Mouse (Mus musculus) limb, embryonic 10.5 days (tissue): ENCODE results near the gene Unc93b1. TPM values are rescaled to one million over a fixed set of nuclear protein-coding genes. Genes with fewer than 3 reads are reported as not detected.

Experiments used
- DNase-seq: peaks from one replicate; pipeline ENCODE4 v3.0.0-alpha.2; 2017; ENCODE audit warnings: low spot score
- H3K27ac ChIP-seq: fragments of 300-500 bp; sonication (generic); 2 replicates; pipeline ENCODE4 v1.5.1; 2016; ENCODE audit warnings: mild to moderate bottlenecking
- H3K27me3 ChIP-seq: fragments of 300-500 bp; sonication (generic); 2 replicates; pipeline ENCODE4 v1.6.1; 2016; ENCODE audit warnings: low read depth, mild to moderate bottlenecking; ENCODE audit not compliant: poor library complexity, severe bottlenecking
- H3K36me3 ChIP-seq: fragments of 300-500 bp; sonication (generic); 2 replicates; pipeline ENCODE4 v1.6.1; 2016; ENCODE audit warnings: mild to moderate bottlenecking, moderate library complexity
- H3K4me1 ChIP-seq: fragments of 300-500 bp; sonication (generic); 2 replicates; pipeline ENCODE4 v1.6.1; 2016
- H3K4me3 ChIP-seq: fragments of 300-500 bp; sonication (generic); 2 replicates; pipeline ENCODE4 v1.5.1; 2016; ENCODE audit warnings: mild to moderate bottlenecking, moderate library complexity
- H3K9me3 ChIP-seq: fragments of 300-500 bp; sonication (generic); replicated peaks from 2 replicates; pipeline ENCODE4 v1.6.1; 2016; ENCODE audit warnings: mild to moderate bottlenecking
- WGBS: fragments of 180-500 bp; shearing (Covaris S2); methylation state at CpG from one replicate; pipeline ENCODE4 v1.1.7; 2016; 5-methylcytosine and 5-hydroxymethylcytosine counted together
- polyA plus RNA-seq: library from polyadenylated mRNA; unstranded; fragments of >200 nt; fragmentation: Nextera tagmentation; extraction: Ambion mirVana; gene quantifications from 2 replicates; pipeline ENCODE4 v1.2.1, GENCODE M21; 2016

Gene Unc93b1
- polyA plus RNA-seq = 5.4 and 6.7 TPM in 2 replicates

- 5% methylated on average over 42 of the region's 42 CpGs for WGBS
- DNase-seq = peak; percentile 77
- no peaks in the 10 kb centered on the region for H3K9me3 ChIP-seq
- peak within 1 kb of the TSS; percentile 81 for H3K27ac ChIP-seq
- peaks cover 13% of the 10 kb centered on the region for H3K27me3 ChIP-seq
- H3K4me3 ChIP-seq = peak within 1 kb of the TSS; percentile 59
- H3K36me3 ChIP-seq = no peaks in the 10 kb centered on the region
- peaks cover 18% of the 10 kb centered on the region for H3K4me1 ChIP-seq
Observed at GRCm38 (mm10) chr19:3935032-3935895, at the start of gene Unc93b1. Gene Unc93b1, plus strand, starts transcription at chr19:3935186.

DNA sequence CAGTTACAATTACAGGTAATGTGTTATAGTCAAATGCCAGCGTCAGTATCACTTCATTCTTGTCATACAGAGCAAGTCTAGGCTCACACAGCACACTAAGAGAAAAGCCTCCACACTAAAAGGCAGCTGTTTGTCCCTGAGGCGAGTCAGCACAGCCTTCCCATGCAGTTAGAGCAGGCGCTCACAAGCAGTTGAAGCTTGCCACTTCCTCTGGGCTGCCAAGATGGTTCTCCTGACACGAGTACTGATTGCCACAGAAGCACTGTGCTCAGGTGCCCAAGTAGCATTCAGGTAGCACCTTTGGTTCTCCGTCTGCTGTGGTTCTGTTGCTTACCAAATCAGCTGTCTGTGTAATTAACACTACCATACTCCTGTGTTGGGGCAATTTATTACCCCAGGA, 45.9 kb upstream of the Unc93b1 start:
- H3K27ac ChIP-seq = no peak overlapping the region
- no peak overlapping the region for H3K4me3 ChIP-seq
- H3K4me1 ChIP-seq = no peaks in the 10 kb centered on the region
- WGBS = 90% methylated on average over 5 of the region's 5 CpGs
- no peak for DNase-seq
- no peaks in the 10 kb centered on the region for H3K27me3 ChIP-seq
- peaks cover 90% of the 10 kb centered on the region for H3K36me3 ChIP-seq
- H3K9me3 ChIP-seq = no peaks in the 10 kb centered on the region

DNA sequence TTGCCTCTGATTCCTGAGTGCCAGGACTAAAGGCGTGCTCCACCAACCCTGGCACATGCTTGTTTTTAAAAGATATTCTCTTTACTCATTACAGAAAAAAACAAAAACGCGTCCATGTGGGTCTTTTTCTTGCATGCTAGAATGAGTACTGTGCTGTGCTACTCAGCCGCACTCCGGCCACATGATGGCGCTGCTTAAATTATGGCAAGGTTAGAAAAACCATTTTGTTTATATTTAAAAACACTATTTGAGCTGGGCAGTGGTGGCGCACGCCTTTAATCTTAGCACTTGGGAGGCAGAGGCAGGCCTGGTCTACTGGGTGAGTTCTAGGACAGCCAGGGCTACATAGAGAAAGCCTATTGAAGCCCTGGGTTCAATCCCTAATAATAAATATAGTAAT, 44.8 kb upstream of the Unc93b1 start:
- no peak overlapping the region for H3K4me3 ChIP-seq
- no peaks in the 10 kb centered on the region for H3K27me3 ChIP-seq
- no peak overlapping the region for H3K27ac ChIP-seq
- DNase-seq = no peak
- peaks cover 4% of the 10 kb centered on the region for H3K4me1 ChIP-seq
- no peaks in the 10 kb centered on the region for H3K9me3 ChIP-seq
- WGBS = 91% methylated on average over 8 of the region's 8 CpGs
- H3K36me3 ChIP-seq = peaks cover 96% of the 10 kb centered on the region

- Histone ChIP-seq H3K4me3 (no peak overlapping the region), H3K36me3 (peaks cover 99% of the 10 kb centered on the region), H3K27ac (no peak overlapping the region), H3K9me3 (no peaks in the 10 kb centered on the region), H3K27me3 (no peaks in the 10 kb centered on the region), H3K4me1 (peaks cover 7% of the 10 kb centered on the region)
- no peak for DNase-seq
- 89% methylated on average over 4 of the region's 4 CpGs for WGBS
Observed at GRCm38 (mm10) chr19:3893545-3894116, 41.4 kb upstream of the Unc93b1 start.

DNA sequence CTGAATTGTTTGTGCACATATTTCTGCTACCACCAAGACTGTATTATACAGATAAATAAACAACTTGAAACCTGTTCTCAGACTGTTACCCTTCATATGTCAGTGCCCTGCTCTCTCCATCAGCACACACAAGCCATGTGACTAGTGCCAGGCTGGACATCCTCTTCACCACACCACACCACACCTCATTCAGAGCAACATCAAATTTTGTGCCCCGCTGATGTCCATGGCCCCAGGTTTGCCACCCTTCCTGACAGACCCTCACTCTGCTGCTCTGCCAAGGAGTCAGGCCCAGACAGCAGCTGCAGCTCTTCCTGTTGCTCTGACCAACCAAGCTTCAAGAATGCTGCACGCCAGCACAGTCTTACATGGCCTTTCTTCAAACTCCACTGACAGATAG, 40.7 kb upstream of the Unc93b1 start:
- no peaks in the 10 kb centered on the region for H3K27me3 ChIP-seq
- no peak overlapping the region for H3K4me3 ChIP-seq
- no peak for DNase-seq
- WGBS = 96% methylated on average over 2 of the region's 2 CpGs
- no peaks in the 10 kb centered on the region for H3K9me3 ChIP-seq
- H3K4me1 ChIP-seq = peaks cover 7% of the 10 kb centered on the region
- peaks cover 98% of the 10 kb centered on the region for H3K36me3 ChIP-seq
- no peak overlapping the region for H3K27ac ChIP-seq

DNA sequence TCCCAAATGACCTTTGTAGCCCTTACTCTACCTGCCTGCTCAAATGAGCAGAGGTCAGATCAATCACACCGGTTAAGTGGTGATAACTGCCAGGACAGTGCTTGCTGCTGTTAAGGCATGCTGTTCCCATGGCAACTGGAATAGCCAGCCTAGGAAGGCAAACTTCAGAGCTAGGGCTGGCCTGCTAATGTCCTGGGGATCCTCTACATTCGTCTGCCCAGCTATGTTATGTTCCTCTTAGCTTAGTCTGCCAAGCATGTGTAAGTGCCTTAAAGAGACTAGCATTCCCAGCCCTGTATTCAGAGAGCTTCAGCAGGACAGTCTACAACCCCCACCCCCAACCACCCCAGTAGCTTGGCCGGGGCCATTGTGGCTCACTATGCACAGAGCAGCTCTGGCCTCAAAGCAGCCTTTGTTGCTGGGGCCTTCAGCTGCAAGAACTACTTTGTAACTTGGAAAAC, 39.8 kb upstream of the Unc93b1 start:
- Histone ChIP-seq H3K27ac (no peak overlapping the region), H3K4me1 (peaks cover 7% of the 10 kb centered on the region), H3K36me3 (peaks cover 95% of the 10 kb centered on the region), H3K9me3 (no peaks in the 10 kb centered on the region), H3K27me3 (no peaks in the 10 kb centered on the region), H3K4me3 (no peak overlapping the region)
- 35% methylated on average over 3 of the region's 3 CpGs for WGBS
- DNase-seq = no peak

- H3K4me3 ChIP-seq = no peak overlapping the region
- DNase-seq = no peak
- peaks cover 7% of the 10 kb centered on the region for H3K4me1 ChIP-seq
- H3K27me3 ChIP-seq = no peaks in the 10 kb centered on the region
- peaks cover 85% of the 10 kb centered on the region for H3K36me3 ChIP-seq
- no peaks in the 10 kb centered on the region for H3K9me3 ChIP-seq
- WGBS = 90% methylated on average over 10 of the region's 10 CpGs
- H3K27ac ChIP-seq = no peak overlapping the region; the same call in 1 of the 2 replicates
Observed at GRCm38 (mm10) chr19:3896208-3896607, 38.8 kb upstream of the Unc93b1 start.

GRCm38 (mm10) chr19:3897557-3897956, 37.4 kb upstream of the Unc93b1 start:
- Histone ChIP-seq H3K4me1 (peaks cover 7% of the 10 kb centered on the region), H3K36me3 (peaks cover 85% of the 10 kb centered on the region), H3K9me3 (no peaks in the 10 kb centered on the region), H3K27me3 (no peaks in the 10 kb centered on the region), H3K4me3 (no peak overlapping the region), H3K27ac (no peak overlapping the region)
- no peak for DNase-seq
- WGBS = 91% methylated on average over 5 of the region's 5 CpGs

DNA sequence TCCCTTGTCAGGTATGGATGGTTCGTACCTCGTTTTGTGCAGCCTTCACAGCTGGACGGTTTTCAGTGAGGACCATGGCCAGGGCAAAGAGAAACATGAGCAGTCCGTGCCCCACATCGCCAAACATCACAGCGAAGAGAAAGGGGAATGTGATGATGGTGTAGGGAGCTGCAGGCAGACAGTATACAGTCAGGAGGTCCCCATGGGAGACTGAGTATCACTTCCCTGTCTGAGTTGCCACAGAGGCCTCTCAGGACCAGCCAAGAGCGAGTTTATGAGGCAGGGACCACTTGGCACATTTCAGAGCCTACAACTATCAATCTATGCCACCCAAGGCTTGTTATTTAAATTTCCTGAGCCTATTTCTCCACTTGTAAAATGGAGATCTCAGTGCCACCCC, 36.0 kb upstream of the Unc93b1 start:
- H3K36me3 ChIP-seq = peaks cover 85% of the 10 kb centered on the region
- no peak overlapping the region for H3K27ac ChIP-seq
- no peaks in the 10 kb centered on the region for H3K27me3 ChIP-seq
- no peak overlapping the region for H3K4me3 ChIP-seq
- no peak for DNase-seq
- WGBS = 91% methylated on average over 7 of the region's 7 CpGs
- no peaks in the 10 kb centered on the region for H3K9me3 ChIP-seq
- peaks cover 9% of the 10 kb centered on the region for H3K4me1 ChIP-seq

GRCm38 (mm10) chr19:3899618-3900017, 35.4 kb upstream of the Unc93b1 start:
- no peaks in the 10 kb centered on the region for H3K27me3 ChIP-seq
- WGBS = 92% methylated on average over 4 of the region's 4 CpGs
- DNase-seq = no peak
- H3K9me3 ChIP-seq = no peaks in the 10 kb centered on the region
- no peak overlapping the region for H3K27ac ChIP-seq
- H3K36me3 ChIP-seq = peaks cover 81% of the 10 kb centered on the region
- H3K4me3 ChIP-seq = no peak overlapping the region
- peaks cover 16% of the 10 kb centered on the region for H3K4me1 ChIP-seq

DNA sequence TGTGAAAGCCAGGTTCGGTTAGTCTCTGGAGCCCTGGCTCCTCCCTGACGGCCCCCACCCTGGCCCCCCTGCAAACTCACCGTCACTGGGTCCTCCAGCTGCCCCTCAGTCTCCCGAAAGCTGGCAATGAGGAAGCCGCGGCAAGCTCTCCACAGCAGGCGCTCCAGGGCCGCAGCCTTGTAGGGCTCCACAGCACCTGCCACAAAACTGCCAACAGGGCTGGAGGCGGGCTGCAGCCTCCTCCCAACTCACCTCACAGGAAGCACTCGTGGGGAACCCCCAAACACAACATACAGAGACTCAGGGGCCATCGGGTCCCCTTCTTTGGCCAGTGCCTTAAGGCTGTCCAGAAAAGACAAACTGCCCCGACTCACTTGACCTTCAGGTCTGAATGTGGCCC, 32.0 kb upstream of the Unc93b1 start:
- WGBS = 85% methylated on average over 12 of the region's 12 CpGs

DNA sequence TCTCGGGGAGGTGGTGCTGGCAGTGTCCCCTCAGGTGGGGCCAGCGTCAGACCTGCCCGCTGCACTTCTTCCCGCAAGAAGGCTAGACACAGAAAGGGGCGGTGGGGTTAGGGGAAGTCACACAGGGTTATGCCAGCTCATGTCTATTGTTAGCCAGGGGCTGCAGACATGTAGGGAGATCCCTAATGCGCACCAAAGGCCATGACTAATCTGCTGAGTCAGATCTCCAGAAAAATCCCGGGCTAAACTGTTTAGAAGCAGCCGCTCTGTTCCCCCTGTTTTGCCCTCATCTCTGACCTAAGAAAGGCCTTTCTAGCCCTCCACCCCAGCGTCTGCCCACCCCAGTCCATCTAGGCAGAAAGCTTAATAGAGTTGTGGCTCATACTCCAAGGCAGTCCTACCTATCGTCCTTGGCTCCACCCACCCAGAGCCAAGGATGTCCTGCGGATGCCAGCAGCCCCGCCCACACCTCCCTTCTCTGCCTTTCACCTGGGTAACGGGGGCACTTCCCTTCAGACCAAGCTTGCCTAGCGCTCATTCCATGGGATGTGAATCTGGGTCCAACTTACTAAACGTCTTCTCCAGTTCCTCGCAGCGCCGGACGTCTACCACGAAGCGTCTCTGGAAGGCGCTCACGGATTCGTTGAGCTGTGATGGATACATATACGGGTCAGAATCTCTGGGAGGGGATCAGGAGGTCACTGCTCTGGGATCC, 31.2 kb upstream of the Unc93b1 start:
- H3K4me3 ChIP-seq = no peak overlapping the region
- H3K9me3 ChIP-seq = no peaks in the 10 kb centered on the region
- no peaks in the 10 kb centered on the region for H3K27me3 ChIP-seq
- WGBS = 65% methylated on average over 25 of the region's 25 CpGs
- H3K4me1 ChIP-seq = peaks cover 42% of the 10 kb centered on the region
- DNase-seq = no peak
- peak overlapping the region; percentile 86; the same call in 1 of the 2 replicates for H3K27ac ChIP-seq
- peaks cover 52% of the 10 kb centered on the region for H3K36me3 ChIP-seq

More for the DNA sequence above, 32.0 kb upstream of the Unc93b1 start:
- H3K4me3 ChIP-seq = no peak overlapping the region
- H3K27ac ChIP-seq = no peak overlapping the region
- peaks cover 51% of the 10 kb centered on the region for H3K36me3 ChIP-seq
- peaks cover 42% of the 10 kb centered on the region for H3K4me1 ChIP-seq
- no peak for DNase-seq
- H3K27me3 ChIP-seq = no peaks in the 10 kb centered on the region
- no peaks in the 10 kb centered on the region for H3K9me3 ChIP-seq

DNA sequence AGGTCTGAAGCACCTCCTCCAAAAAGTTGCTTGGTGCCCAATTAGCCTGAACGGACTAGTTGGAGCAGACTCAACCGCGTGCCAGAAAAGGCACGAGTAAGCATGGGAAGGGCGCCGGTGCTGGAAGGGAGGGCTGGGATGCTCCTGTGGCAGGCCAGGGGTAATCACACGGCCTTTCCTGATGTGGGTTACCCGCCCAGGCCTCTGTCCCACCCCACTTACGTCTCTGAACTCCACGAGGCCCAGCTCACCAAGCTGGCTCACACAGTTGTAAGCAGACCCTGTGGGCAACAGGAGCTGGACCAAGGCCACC, 30.7 kb upstream of the Unc93b1 start:
- H3K9me3 ChIP-seq = no peaks in the 10 kb centered on the region
- 0 out of 2 replicates have a peak overlapping the region, but pooled peaks have one; percentile 58 for H3K4me3 ChIP-seq
- H3K36me3 ChIP-seq = peaks cover 52% of the 10 kb centered on the region
- H3K27ac ChIP-seq = peak overlapping the region; percentile 86; the same call in 1 of the 2 replicates
- no peak for DNase-seq
- H3K27me3 ChIP-seq = no peaks in the 10 kb centered on the region
- 70% methylated on average over 10 of the region's 10 CpGs for WGBS
- peaks cover 42% of the 10 kb centered on the region for H3K4me1 ChIP-seq
